Mouse (Mus musculus) cortical plate, adult 2 months (tissue): ENCODE data around the gene Gpd2.

Experiments
- CTCF ChIP-seq: fragments of 200-500 bp; IDR thresholded peaks from 2 replicates; pipeline ENCODE4 v1.5.1; 2011; ENCODE audit warnings: mild to moderate bottlenecking, control low read depth, low read length; ENCODE audit not compliant: insufficient read depth; ENCODE audit errors: extremely low read depth
- POLR2A ChIP-seq: fragments of 200-500 bp; IDR thresholded peaks from 2 replicates; pipeline ENCODE4 v1.6.1; 2011; ENCODE audit warnings: mild to moderate bottlenecking, low read length, control low read depth; ENCODE audit not compliant: insufficient read depth; ENCODE audit errors: extremely low read depth

DNA sequence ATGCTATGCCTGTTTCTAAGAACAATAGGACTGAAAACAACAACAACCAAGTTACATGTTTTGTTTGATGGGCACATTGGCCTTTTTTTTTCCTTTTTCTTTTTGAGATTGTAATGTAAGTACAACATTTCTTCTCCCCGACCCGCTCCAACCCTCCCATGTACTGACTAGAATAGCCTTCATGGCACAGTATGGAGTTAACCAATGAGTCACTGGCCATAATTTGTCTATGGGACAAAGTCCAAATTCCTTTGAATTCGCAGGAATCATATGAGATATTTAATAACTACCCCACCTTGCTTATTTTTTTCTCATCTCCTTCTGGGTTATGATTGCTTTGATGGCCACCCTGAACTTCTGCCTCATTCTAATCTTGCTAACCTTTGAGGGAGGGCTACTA, 12.7 kb downstream of the Gpd2 start:
- no peak for TF ChIP-seq POLR2A
- TF ChIP-seq CTCF, result no peak
